Mouse (Mus musculus) midbrain, embryonic 16.5 days (tissue): ENCODE measurements around the gene Ccdc60. TPM values are rescaled to one million over a fixed set of nuclear protein-coding genes. Genes with fewer than 3 reads are reported as not detected.
A peak's percentile ranks its signal among the peaks of the same experiment; 100 is the strongest.
"Not testable (repeated sequence)": the region's sequence is repeated elsewhere in the genome, so short reads cannot be mapped to it uniquely, and the experiment has no call there.

Experiments used
- ATAC-seq: fragments of 200-750 bp; cut with Nextera tagmentation; 2 replicates; pipeline ENCODE4 v1.8.0; 2017; ENCODE audit warnings: moderate TSS enrichment
- H3K27ac ChIP-seq: fragments of 300-500 bp; sonication (generic); 2 replicates; pipeline ENCODE4 v1.5.1; 2014; ENCODE audit warnings: mild to moderate bottlenecking, low read length, mixed read lengths
- H3K27me3 ChIP-seq: fragments of 300-500 bp; sonication (generic); 2 replicates; pipeline ENCODE4 v1.6.1; 2014; ENCODE audit warnings: low read depth, low read length, mixed read lengths; ENCODE audit not compliant: control insufficient read depth, insufficient read depth
- H3K36me3 ChIP-seq: fragments of 300-500 bp; sonication (generic); 2 replicates; pipeline ENCODE4 v1.6.1; 2014; ENCODE audit warnings: mild to moderate bottlenecking, low read length, moderate library complexity, mixed read lengths; ENCODE audit not compliant: control insufficient read depth, insufficient read depth
- H3K4me1 ChIP-seq: fragments of 300-500 bp; sonication (generic); 2 replicates; pipeline ENCODE4 v1.6.1; 2014; ENCODE audit warnings: mild to moderate bottlenecking, low read length, mixed read lengths; ENCODE audit not compliant: control insufficient read depth, insufficient read depth
- H3K4me2 ChIP-seq: fragments of 300-500 bp; sonication (generic); 2 replicates; pipeline ENCODE4 v1.6.1; 2014; ENCODE audit warnings: mild to moderate bottlenecking, low read length, mixed read lengths
- H3K4me3 ChIP-seq: fragments of 300-500 bp; sonication (generic); 2 replicates; pipeline ENCODE4 v1.5.1; 2014; ENCODE audit warnings: low read depth, mild to moderate bottlenecking, low read length, moderate library complexity, mixed read lengths
- H3K9ac ChIP-seq: fragments of 300-500 bp; sonication (generic); 2 replicates; pipeline ENCODE4 v1.6.1; 2014; ENCODE audit warnings: low read depth, low read length, mixed read lengths
- H3K9me3 ChIP-seq: fragments of 300-500 bp; sonication (generic); replicated peaks from 2 replicates; pipeline ENCODE4 v1.6.1; 2014; ENCODE audit warnings: mild to moderate bottlenecking, low read length, mixed read lengths; ENCODE audit not compliant: control insufficient read depth, poor library complexity, severe bottlenecking
- WGBS: fragments of 180-500 bp; shearing (Covaris S2); extraction: QIAGEN DNeasy Blood & Tissue Kit; methylation state at CpG from one replicate; pipeline ENCODE4 v1.1.7; 2014; 5-methylcytosine and 5-hydroxymethylcytosine counted together
- polyA plus RNA-seq: library from polyadenylated mRNA; unstranded; fragments of >200 nt; fragmentation: Nextera tagmentation; extraction: Ambion mirVana; gene quantifications from 2 replicates; pipeline ENCODE4 v1.2.1, GENCODE M21; 2015

Gene Ccdc60
- polyA plus RNA-seq, 1 experiment from 2014 or later: 3.1 TPM

- no peak for ATAC-seq
- no peak overlapping the region for H3K9ac ChIP-seq
- H3K27ac ChIP-seq: peak overlapping the region; percentile 30; the same call in 1 of the 2 replicates
- H3K9me3 ChIP-seq: no peaks in the 10 kb centered on the region
- peaks cover 14% of the 10 kb centered on the region for H3K4me1 ChIP-seq
- 41% methylated on average over 6 of the region's 6 CpGs for WGBS
- no peak overlapping the region for H3K4me2 ChIP-seq
- no peak overlapping the region for H3K4me3 ChIP-seq
- H3K36me3 ChIP-seq: no peaks in the 10 kb centered on the region
- no peaks in the 10 kb centered on the region for H3K27me3 ChIP-seq
These were observed 20.6 kb upstream of the Ccdc60 start for GRCm38 (mm10) chr5:116309383-116309801.

GRCm38 (mm10) chr5:116305557-116305956 lies 16.8 kb upstream of the Ccdc60 start:
- H3K9ac ChIP-seq: no peak overlapping the region
- no peaks in the 10 kb centered on the region for H3K36me3 ChIP-seq
- H3K27me3 ChIP-seq: no peaks in the 10 kb centered on the region
- H3K9me3 ChIP-seq: no peaks in the 10 kb centered on the region
- H3K27ac ChIP-seq: no peak overlapping the region
- no peak overlapping the region for H3K4me2 ChIP-seq
- H3K4me3 ChIP-seq: no peak overlapping the region
- H3K4me1 ChIP-seq: peaks cover 5% of the 10 kb centered on the region
- no peak for ATAC-seq
- 85% methylated on average over 4 of the region's 4 CpGs for WGBS

GRCm38 (mm10) chr5:116305146-116305545 lies 16.4 kb upstream of the Ccdc60 start:
- not testable (repeated sequence) for ATAC-seq, H3K27me3 ChIP-seq, H3K9me3 ChIP-seq, H3K4me2 ChIP-seq, H3K27ac ChIP-seq, H3K9ac ChIP-seq, H3K4me3 ChIP-seq, H3K4me1 ChIP-seq, H3K36me3 ChIP-seq

- Histone ChIP-seq H3K27me3 (no peaks in the 10 kb centered on the region), H3K27ac (no peak overlapping the region), H3K4me2 (no peak overlapping the region), H3K9me3 (no peaks in the 10 kb centered on the region; the same call in 1 of the 2 replicates), H3K36me3 (no peaks in the 10 kb centered on the region), H3K4me1 (no peaks in the 10 kb centered on the region; the same call in 1 of the 2 replicates), H3K9ac (no peak overlapping the region), H3K4me3 (no peak overlapping the region)
- ATAC-seq: no peak
- WGBS: 73% methylated on average over 9 of the region's 9 CpGs
These were observed 12.2 kb upstream of the Ccdc60 start for GRCm38 (mm10) chr5:116300984-116301383.

- Histone ChIP-seq H3K9me3 (no peaks in the 10 kb centered on the region; the same call in 1 of the 2 replicates), H3K9ac (no peak overlapping the region), H3K27me3 (no peaks in the 10 kb centered on the region), H3K4me2 (no peak overlapping the region), H3K4me1 (peaks cover 10% of the 10 kb centered on the region; the same call in 1 of the 2 replicates), H3K36me3 (no peaks in the 10 kb centered on the region), H3K4me3 (no peak overlapping the region), H3K27ac (no peak overlapping the region)
- WGBS: 80% methylated on average over 5 of the region's 5 CpGs
- ATAC-seq: no peak
These were observed 4.7 kb upstream of the Ccdc60 start for GRCm38 (mm10) chr5:116293501-116293900.

GRCm38 (mm10) chr5:116290584-116290983 lies 1.8 kb upstream of the Ccdc60 start:
- ATAC-seq: no peak
- Histone ChIP-seq H3K4me3 (no peak overlapping the region), H3K4me2 (no peak overlapping the region), H3K4me1 (peaks cover 12% of the 10 kb centered on the region; the same call in 1 of the 2 replicates), H3K9ac (no peak overlapping the region), H3K9me3 (no peaks in the 10 kb centered on the region), H3K36me3 (no peaks in the 10 kb centered on the region), H3K27me3 (no peaks in the 10 kb centered on the region), H3K27ac (no peak overlapping the region)
- 88% methylated on average over 5 of the region's 5 CpGs for WGBS

- peak; percentile 48 for ATAC-seq
- 2% methylated on average over 9 of the region's 9 CpGs for WGBS
- no peak overlapping the region for H3K4me3 ChIP-seq
These were observed 1.1 kb upstream of the Ccdc60 start for GRCm38 (mm10) chr5:116289897-116290296.

GRCm38 (mm10) chr5:116288183-116288582 lies 602 bp downstream of the Ccdc60 start:
- Histone ChIP-seq H3K36me3 (no peaks in the 10 kb centered on the region), H3K27ac (no peak overlapping the region), H3K4me3 (no peak overlapping the region), H3K9me3 (no peaks in the 10 kb centered on the region), H3K9ac (no peak overlapping the region), H3K4me1 (peaks cover 13% of the 10 kb centered on the region), H3K27me3 (no peaks in the 10 kb centered on the region), H3K4me2 (peak overlapping the region; percentile 2; the same call in 1 of the 2 replicates)
- 35% methylated on average over 10 of the region's 10 CpGs for WGBS
- no peak for ATAC-seq

More at GRCm38 (mm10) chr5:116289897-116290296, 1.1 kb upstream of the Ccdc60 start:
- no peak overlapping the region for H3K27ac ChIP-seq
- no peaks in the 10 kb centered on the region for H3K36me3 ChIP-seq
- H3K27me3 ChIP-seq: no peaks in the 10 kb centered on the region
- H3K9ac ChIP-seq: no peak overlapping the region
- H3K4me2 ChIP-seq: peak overlapping the region; percentile 29
- peaks cover 13% of the 10 kb centered on the region for H3K4me1 ChIP-seq
- H3K9me3 ChIP-seq: no peaks in the 10 kb centered on the region

- Histone ChIP-seq H3K27me3 (no peaks in the 10 kb centered on the region), H3K36me3 (no peaks in the 10 kb centered on the region), H3K4me1 (peaks cover 13% of the 10 kb centered on the region), H3K4me3 (no peak overlapping the region), H3K9me3 (no peaks in the 10 kb centered on the region), H3K4me2 (no peak overlapping the region), H3K9ac (no peak overlapping the region), H3K27ac (no peak overlapping the region)
- 0 out of 2 replicates have a peak, but pooled peaks have one; percentile 40 for ATAC-seq
- 28% methylated on average over 15 of the region's 15 CpGs for whole genome bisulfite sequencing
These were observed 3.1 kb downstream of the Ccdc60 start for GRCm38 (mm10) chr5:116285532-116286176.
